Mouse (Mus musculus): ENCODE measurements around the gene Rp9. TPM values are rescaled to one million over a fixed set of nuclear protein-coding genes. Genes with fewer than 3 reads are reported as not detected.

Gene Rp9
- polyA plus RNA-seq (2015; fragmentation: Nextera tagmentation; extraction: Ambion mirVana) = 37.3 and 38.5 TPM in 2 replicates

DNA sequence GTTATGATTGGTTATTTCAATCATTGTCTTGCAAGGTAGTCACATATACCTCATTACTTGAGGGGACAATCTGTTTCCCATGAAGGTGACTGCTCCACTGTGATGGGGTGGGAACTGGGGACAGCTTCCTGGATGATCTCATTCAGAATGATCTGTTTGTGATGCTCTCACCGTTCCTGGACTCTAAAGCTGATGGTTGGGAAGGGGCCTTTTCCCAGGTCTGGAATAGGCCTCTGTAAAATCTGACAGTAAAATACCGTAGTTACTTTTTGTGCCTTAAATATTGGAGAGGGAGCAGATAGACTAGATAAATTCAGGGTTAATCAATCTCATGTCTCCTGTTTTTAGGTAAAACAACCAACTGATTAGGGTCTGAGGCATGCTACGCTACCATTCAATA is at the start of gene Rp9:
Rp9 (minus strand) TSS at position 101 of the 400 bp plus-strand sequence.

DNA sequence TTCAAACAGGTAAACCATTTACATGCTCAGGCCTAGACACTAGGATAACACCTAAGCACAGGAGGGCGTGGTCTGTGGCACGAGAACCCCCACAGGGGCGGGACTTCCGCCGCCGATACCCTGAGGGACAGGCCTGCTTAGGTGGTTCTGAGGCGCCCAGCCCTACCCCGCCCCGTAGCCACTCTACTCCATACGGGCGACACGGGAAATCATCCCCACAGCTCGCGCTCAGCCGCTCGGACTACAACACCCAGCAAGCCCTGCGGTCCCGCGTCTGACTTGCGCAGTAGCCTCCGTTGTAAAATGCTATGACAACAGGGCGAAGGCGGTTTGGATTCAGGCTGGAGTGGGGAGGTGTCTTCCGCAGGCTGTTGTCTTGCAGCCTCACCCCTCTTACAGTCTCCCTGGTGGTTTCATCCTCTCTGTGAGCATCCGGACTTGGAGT is 5.9 kb upstream of the Rp9 start, which contains the start of gene Bbs9:
Bbs9 (plus strand) TSS at position 292 of the 445 bp plus-strand sequence.

DNA sequence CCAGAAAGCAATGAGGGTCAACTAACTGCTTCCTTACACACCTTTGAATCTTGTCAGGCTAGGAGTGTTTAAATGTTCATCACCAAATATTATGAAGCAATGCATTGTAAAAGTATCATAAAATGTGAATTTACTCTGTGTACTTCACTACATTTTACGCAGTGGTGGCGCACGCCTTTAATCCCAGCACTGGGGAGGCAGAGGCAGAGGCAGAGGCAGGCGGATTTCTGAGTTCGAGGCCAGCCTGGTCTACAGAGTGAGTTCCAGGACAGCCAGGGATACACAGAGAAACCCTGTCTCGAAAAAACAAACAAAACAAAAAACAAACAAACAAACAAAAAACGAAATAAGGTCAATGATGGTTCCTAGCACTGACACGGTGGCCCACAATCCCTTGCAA is 15.6 kb downstream of the Rp9 start, which contains the start of gene Gm17545:
Gm17545 (plus strand) TSS at position 301 of the 400 bp plus-strand sequence.

DNA sequence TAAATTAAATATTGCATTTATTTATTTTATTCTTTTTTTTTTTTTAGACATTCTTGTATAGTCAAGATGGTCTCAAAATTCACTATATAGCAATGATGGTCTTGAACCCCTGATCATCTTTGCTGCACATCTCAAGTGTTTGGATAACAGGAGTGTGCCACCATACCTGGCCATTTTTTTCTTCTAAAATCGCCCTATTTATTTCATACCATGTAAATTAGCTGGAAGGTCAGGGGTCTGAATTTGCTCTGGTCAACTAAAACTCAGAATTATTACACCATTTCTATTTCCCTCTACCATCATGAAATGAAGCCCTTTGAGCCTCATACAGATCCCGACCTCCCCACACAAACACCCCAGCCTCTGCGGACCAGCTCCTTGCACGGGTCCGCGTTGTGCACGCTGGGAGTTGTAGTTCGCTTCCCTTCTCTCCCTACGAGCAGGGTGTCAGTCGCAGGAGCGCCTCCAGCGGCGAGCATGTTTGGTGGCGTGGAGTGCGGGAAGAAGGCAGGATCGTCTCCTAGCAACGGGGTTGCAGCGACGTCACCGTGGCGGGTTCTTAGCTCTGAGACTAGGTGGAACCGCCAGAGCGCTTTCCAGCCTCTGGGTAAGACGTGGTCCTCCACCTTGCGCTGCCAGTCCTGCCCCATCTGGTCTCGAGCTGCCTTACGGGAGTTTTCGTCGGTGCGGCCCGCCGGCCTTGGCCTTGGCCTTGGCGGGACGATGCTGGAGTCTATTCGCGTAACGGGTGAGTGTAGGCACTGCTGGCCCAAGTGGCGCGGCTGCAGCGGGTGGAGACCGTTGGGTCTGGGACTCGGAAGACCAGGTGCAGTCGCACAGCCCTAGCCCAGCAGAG is 58.3 kb downstream of the Rp9 start, which contains the start of gene 9530077C05Rik:
9530077C05Rik (plus strand) TSS at position 512 of the 856 bp plus-strand sequence.

DNA sequence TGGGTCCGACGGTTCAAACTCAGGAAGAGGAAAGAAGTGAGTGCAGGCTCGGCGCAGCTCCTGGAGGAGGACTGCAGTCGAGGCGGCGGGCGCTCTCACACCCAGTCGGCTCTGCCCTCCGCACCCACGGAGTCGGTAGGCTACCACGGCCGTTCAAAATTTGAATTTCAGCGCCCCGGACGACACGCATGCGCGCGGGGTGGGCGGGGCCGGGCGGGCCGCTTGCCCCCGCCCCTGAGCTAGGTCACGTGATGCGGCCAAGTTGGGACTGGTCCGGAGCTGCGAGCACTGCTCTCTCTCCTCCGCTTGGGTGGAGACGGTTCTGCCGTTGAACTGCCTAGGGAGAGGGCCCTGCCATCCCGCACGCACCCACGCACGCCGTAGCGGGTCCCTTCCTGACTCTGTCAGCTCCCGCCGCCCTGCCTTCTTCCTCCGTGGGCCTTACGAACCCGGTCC is 80.5 kb downstream of the Rp9 start, which contains the start of gene Anln:
Anln (minus strand) TSS at position 168 of the 456 bp plus-strand sequence.

Other genes with a start within 250 kb of the Rp9 start
- gene Zfp809, start 244.0 kb downstream of the Rp9 start, polyA plus RNA-seq (2015; fragmentation: Nextera tagmentation; extraction: Ambion mirVana) = 27.7 and 30.7 TPM in 2 replicates
- gene Zfp599, start 209.8 kb downstream of the Rp9 start, polyA plus RNA-seq (2015; fragmentation: Nextera tagmentation; extraction: Ambion mirVana) = 0.55 and 0.70 TPM in 2 replicates
- gene Zfp810, start 162.1 kb downstream of the Rp9 start, polyA plus RNA-seq (2015; fragmentation: Nextera tagmentation; extraction: Ambion mirVana) = 7.4 and 7.9 TPM in 2 replicates
- 13.4 and 21.4 TPM in 2 replicates for gene Anln, start 80.6 kb downstream of the Rp9 start, polyA plus RNA-seq (2015; fragmentation: Nextera tagmentation; extraction: Ambion mirVana)
- gene 9530077C05Rik, start 58.2 kb downstream of the Rp9 start, polyA plus RNA-seq (2015; fragmentation: Nextera tagmentation; extraction: Ambion mirVana) = 1.5 and 1.8 TPM in 2 replicates
- not detected in 2 replicates for gene Gm17545, start 15.5 kb downstream of the Rp9 start, polyA plus RNA-seq (2015; fragmentation: Nextera tagmentation; extraction: Ambion mirVana)
- gene Bbs9, start 6.0 kb upstream of the Rp9 start, polyA plus RNA-seq (2015; fragmentation: Nextera tagmentation; extraction: Ambion mirVana) = 4.2 and 5.4 TPM in 2 replicates